Mouse (Mus musculus) frontal cortex, adult 2 months (tissue): ENCODE measurements around the gene Phactr1. TPM values are rescaled to one million over a fixed set of nuclear protein-coding genes. Genes with fewer than 3 reads are reported as not detected.
"Not testable (repeated sequence)": the region's sequence is repeated elsewhere in the genome, so short reads cannot be mapped to it uniquely, and the experiment has no call there.

Experiments
- DNase-seq, 2 experiments: peaks; one replicate each; pipeline ENCODE4 v3.0.0; 2022; ENCODE audit warnings: low spot score in 1 of 2; ENCODE audit errors: extremely low spot score in 1 of 2
- polyA plus RNA-seq: library from polyadenylated mRNA; depleted of rRNA; stranded (reverse); fragments of >200 nt; gene quantifications from 2 replicates; pipeline ENCODE4 v1.2.3, GENCODE M21; 2012

The Phactr1 gene
- polyA plus RNA-seq, 1 experiment, result 157 TPM

DNA sequence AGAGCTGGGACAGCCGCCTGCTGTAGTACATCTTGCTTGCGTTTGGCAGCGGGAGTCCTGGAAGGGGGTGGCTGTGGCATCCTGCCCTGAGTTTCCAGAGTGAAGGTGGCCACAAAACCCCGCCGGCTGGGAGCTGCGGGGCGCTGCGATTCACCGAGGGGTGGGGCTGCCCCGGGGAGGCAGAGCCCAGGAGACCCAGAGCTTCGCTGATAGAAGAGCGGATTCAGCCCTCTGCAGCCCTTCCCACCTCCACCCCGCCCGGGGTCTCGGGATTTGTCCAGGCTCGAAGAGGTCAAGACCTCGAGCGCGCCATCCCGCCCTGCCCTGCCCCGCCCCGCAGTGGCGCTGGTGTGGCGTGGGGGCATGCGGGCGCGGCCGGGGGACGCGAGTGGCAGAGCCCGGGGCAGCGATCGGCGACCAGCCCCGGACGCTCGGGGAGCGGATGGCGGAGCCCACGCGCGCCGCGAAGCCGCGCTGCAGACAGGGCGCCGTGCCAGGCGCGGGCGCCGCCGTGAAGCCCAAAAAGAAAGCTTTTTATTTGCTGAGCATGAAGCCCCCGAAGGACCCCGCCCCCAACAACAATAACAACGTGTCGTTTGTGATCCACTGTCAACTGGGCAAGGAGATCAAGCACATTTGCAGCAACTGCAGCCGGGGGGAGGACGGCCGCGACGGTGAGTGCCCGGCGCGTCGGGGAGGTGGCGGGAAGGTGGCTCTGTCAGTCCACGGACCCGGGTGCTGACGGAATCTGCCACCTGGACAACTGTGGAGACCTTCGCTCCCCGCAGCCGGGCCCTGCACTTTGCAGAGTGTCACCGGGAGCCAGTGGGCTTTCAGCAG is 236.0 kb downstream of the Phactr1 start:
- DNase-seq, result peak in 1 of 2 experiments; percentile 76

DNA sequence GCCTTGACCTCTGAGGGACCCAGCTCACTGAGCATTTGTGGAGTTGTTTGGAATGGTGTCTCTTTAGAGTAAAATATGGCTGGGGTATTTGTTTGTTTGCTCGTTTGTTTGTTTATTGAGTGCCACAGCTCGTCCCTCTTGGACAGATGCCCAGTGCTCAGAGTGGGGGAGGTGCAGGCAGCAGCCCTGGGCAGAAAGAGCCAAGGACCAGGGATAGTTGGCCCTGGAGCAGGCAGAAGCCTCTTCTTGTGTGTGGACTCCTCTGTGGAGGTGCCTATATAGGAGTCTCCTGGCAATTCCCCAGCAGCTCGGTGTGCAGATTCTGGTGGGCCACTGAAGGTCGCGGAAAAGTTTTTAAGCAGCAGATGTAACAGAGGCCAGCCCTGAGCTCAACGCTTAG is 236.8 kb downstream of the Phactr1 start:
- DNase-seq, result peak in 1 of 2 experiments; percentile 64

GRCm38 (mm10) chr13:42920062-42920461 is 239.6 kb downstream of the Phactr1 start:
- DNase-seq, result no peak

DNA sequence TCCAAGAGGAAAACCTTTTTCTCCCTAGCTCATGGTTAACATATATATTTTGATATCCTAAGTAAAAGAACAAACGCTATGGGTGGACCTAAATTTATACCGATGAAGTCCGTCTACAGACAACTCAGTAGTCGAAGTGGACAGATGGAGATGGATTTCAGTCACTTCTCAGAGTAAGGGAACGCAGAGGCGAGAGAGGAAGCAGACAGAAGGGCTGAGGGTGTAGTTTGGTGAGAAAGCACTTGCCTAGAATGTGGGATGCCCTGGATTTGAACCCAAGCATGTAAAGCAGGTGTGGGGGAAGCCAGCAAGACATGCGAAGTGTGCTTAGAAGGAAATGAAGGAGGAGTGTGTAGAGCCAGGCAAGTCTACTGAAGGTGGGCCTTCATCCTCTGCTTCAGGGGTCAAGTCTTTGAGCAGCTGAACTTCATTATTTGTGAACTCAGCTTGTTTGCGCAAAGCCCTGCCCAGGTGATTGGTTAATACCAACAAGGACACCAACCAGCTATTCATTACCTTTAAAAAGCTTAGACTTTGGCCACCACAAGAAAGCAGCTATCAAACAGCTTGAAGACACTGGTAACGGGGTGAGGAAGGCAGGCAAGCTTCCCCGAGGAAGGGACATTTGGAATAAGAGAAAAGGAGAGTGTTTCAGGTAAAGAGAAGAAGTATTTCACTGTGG is 241.5 kb downstream of the Phactr1 start:
- peak; percentile 66 to 72 for DNase-seq

- no peak for DNase-seq
Observed at GRCm38 (mm10) chr13:42927778-42928177, 247.4 kb downstream of the Phactr1 start.

GRCm38 (mm10) chr13:42929529-42930235 is 249.3 kb downstream of the Phactr1 start:
- DNase-seq, result no peak

DNA sequence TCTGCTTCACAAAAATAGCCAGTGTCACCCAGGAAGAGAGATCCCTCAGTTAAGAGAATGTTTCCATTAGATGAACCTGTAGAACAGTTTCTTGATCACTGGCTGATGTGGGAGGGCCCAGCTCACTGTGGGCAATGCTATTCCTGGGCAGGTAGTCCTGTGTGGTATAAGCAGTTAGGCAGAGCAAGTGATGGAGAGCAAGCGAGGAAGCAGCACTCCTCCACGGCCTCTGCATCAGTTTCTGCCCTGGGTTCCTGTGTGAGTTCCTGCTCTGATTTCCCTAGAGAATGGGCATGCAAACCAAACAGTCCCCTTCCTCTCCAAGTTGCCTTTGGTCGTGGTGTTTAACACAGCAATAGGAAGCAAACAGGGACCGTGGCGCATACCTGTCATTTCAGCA is 251.6 kb downstream of the Phactr1 start:
- no peak for DNase-seq

DNA sequence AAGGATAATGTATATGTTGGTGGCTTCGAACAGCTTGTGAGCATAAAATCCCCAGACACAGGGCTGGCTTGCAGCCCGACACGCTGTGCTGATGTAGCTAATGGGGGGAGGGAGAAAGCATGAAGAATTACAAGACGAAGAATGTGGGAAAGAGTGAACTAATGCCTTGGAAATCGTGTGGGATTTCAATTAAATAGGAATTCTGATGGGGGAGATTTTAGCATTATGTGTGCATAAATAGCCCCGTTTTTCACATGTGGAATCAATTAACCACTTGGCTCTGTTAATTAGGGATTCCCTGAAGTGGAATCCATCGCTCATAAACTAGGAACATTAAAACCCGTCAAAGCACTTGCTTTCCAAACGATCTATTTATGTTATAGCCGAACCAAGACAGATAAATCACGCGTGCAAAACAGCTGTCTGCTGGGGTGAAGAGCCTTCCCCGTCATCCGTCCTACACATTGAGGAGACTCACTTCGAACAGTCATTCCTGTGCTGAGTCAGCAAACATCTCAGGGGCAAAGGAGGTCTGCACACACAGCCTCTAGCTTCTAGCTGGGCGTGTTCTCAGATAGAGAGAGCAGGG is 254.2 kb downstream of the Phactr1 start:
- DNase-seq, result peak in 1 of 2 experiments; percentile 45

DNA sequence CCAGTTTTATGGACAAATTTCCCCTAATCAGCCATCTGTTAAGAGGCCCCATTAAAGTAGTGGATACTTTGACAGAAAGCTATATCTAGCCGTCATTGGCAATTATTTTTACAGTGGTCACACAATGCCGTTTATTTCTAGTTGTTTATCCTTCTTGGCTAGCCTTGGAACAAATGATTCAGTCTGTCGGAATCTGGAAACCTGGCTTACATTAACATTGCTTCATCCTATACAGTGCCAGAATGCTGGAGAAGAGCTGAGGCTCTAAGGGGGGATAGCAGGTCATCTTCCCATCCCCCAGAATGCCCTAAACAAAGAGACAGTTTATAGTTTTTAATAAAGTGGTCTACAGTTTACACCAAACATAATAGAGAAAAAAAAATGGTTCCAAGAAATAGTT is 257.4 kb downstream of the Phactr1 start:
- no peak for DNase-seq

GRCm38 (mm10) chr13:42938346-42938745 is 257.9 kb downstream of the Phactr1 start:
- DNase-seq, result no peak

DNA sequence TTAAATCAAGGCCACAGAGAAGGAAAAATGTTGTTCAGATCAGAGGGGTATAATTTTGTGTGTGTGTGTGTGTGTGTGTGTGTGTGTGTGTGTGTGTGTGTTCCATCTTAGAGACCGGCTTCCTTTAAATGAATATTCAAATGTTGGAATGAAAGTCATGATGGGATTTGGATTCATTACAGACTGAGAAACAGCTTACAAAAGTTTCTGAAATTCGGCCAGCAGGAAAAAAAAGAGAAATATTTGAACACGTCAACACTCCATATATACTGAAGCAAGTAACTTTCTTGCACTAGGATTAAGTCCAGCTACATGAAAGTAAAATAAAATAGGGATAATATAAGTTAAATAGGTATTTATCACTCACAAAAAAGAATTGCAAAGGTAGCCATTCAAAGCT is 259.8 kb downstream of the Phactr1 start:
- peak in 1 of 2 experiments; percentile 48 for DNase-seq

- no peak for DNase-seq
Observed at GRCm38 (mm10) chr13:42944106-42944505, 263.7 kb downstream of the Phactr1 start.

GRCm38 (mm10) chr13:42945201-42945600 is 264.8 kb downstream of the Phactr1 start:
- not testable (repeated sequence) for DNase-seq

DNA sequence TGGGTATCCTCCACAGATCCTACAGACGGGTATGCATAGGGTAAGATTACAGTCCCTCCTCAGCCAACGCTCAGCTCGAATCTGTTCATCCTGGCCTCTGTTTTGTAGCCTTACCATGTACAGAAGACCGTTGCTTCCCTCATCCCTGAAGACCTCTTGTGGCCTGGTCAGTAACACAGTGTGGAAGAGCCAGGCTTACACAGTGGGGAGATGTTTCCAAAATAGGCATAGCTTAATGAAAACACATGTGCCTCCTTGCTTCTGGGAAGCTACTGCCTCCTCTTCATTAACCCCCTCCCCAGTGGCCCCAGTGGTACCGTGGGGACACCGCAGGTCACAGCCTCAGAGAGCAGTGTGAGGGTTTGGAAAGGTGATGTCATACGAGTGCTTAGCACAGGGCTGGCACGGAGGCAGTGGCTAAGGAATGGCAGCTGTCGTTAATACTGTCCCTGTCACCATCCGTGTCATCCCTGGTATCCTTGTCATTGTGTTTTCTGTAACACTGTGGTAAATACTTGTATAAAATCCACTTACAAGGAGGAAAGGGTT is 268.4 kb downstream of the Phactr1 start:
- DNase-seq, result no peak

DNA sequence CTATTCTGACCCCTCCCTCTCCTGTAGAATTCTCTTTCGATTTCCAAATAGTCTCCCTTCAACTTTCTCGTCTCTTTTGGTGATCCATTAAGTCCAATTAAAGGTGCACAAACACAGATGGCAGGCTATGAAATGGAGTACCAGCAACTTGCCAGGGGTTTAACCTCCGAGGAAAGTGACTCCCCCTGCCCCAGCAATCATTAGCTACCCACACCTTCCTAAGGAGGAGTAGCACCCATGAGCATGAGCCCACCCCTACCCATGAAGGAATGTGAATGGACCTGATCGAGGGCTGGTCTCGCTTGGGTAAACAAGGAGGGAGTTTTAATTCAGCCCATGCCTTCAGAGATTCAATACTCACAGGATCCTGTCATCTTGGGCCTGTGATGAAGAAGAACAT is 268.9 kb downstream of the Phactr1 start:
- no peak for DNase-seq

GRCm38 (mm10) chr13:42950056-42950455 is 269.6 kb downstream of the Phactr1 start:
- no peak for DNase-seq

- DNase-seq, result peak in 1 of 2 experiments; percentile 77
Observed at GRCm38 (mm10) chr13:42952037-42952721, 271.8 kb downstream of the Phactr1 start.

- no peak for DNase-seq
Observed at GRCm38 (mm10) chr13:42953071-42953470, 272.6 kb downstream of the Phactr1 start.

DNA sequence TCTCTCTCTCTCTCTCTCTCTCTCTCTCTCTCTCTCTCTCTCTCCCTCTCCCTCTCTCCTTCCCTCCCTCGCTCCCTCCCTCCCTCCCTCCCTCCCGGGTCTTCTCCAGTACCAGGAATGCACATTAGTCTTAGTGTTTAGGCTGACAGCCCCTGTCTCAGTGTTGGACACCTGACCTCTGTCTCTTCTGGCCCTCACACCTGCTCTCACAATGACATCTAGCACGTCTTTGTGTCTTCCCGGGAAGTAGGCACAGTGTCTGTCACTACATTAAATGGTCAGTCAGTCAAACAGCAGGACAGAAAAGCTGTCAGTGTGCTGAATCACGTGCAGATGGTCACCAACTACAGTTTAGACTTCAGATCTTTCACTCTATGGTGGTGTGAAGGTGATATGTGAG is 273.7 kb downstream of the Phactr1 start:
- DNase-seq, result no peak

DNA sequence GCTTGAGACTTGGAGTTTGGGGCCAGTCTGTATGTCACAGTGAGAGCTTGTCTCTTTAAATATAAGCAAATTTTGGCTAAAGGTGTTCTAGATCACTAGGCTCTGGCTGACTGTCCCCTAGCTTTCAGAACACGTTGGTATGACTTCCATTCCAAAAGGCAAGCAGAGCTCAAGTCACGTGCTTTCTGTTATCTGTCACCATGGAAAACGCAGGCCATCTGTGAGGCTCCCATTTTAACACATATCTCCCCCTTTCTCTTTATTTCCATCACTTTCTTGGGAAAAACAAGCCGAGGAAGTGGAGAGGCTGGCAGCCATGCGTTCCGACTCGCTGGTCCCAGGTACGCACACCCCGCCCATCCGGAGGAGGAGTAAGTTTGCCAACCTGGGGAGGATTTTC is 275.9 kb downstream of the Phactr1 start:
- DNase-seq, result peak in 1 of 2 experiments; percentile 41
